In the genomic region with DNA sequence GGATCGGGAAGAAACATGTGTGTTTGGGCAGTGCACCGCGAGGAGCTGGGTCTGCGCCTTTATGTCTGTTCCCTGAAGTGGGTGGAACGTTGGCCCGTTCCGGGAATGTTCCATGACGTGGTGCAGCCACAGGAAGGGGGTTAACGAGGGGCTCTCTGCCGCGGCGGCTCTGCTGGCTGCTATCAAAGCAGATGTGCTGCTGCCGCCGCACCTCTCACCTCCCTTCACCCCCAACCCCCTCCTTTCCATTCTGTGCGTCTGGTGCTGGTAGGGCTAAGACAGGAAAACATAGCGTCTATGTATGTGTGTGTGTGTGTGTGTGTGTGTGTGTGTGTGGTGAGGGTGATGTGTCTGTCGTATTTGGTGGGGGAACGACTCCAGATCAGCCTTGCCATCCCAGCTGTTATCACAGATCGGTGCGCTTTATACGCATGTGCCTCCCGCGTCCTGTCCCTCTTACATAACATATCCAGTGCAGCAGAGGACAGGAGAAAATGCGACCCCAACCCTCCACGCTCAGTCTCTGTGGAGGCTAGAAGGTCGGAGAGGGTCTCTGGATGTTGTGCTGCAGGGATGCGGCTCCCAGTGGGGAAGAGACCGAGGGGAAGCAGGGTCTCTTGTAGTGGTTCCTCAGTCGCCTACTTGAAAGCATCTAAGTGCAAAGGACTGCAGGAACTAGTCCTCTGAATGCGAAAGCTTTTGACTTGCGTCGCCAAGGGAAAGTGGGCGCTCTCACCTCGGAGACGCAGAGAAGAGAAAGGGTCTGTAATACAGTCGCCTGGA, we compare ENCODE assay signal across 8 mouse cellular contexts. TPM values are rescaled to one million over a fixed set of nuclear protein-coding genes. Genes with fewer than 3 reads are reported as not detected.
A peak's percentile ranks its signal among the peaks of the same experiment; 100 is the strongest.
DNase-seq lines count a peak whose midpoint lies in the region; ATAC-seq and TF ChIP-seq lines count a peak whose summit lies in the region.

No protein-coding gene starts in this region.

- no peaks in the 10 kb centered on the region for H3K4me1 ChIP-seq in hindbrain, postnatal 0 days (ENCODE audit: insufficient read depth, low read length)

- no peaks in the 10 kb centered on the region for H3K27me3 ChIP-seq in hindbrain, postnatal 0 days (ENCODE audit: insufficient read depth, low read length)

- no peaks in the 10 kb centered on the region for H3K36me3 ChIP-seq in hindbrain, postnatal 0 days (ENCODE audit: insufficient read depth, low read length)

- intact Hi-C loops in left cerebral cortex, adult 2 months (cut with DNase I), result loop anchor here (1.0 to 10.0 kb wide), 8 partner anchors 91 to 423 kb away; a partner anchor contains a TSS

- 0% methylated on average over 36 of the region's 36 CpGs for WGBS in hindbrain, postnatal 0 days

- peak overlapping the region; percentile 99 for H3K27ac ChIP-seq in hindbrain, postnatal 0 days
- peak overlapping the region; percentile 100 for H3K27ac ChIP-seq in left cerebral cortex, adult 2 months

- TF ChIP-seq CTCF in hindbrain, postnatal 0 days (IDR thresholded peaks at IDR 0.05; ENCODE audit: low read depth), result no peak
- no peak for TF ChIP-seq CTCF in left cerebral cortex, adult 2 months (IDR thresholded peaks at IDR 0.05)

- peak; percentile 72 for DNase-seq in R1 (ENCODE audit: low read depth, low spot score)
- DNase-seq in cerebellum, postnatal 36 days, result peak; percentile 62 to 77
- peak; percentile 71 to 82 for DNase-seq in gastrocnemius, adult 8-10 months (ENCODE audit: low spot score in 2 of 2)
- peak; percentile 87 for DNase-seq in hindbrain, postnatal 0 days (ENCODE audit: low spot score)
- DNase-seq in left cerebral cortex, adult 2 months (ENCODE audit: extremely low spot score in 1 of 2, low spot score in 2 of 2), result peak; percentile 71 to 77
- peak; percentile 89 to 93 for DNase-seq in lung, postnatal 4 days
- peak; percentile 89 for DNase-seq in retina, postnatal 1 day
- peak; percentile 91 to 96 for DNase-seq in thymus, postnatal 36 days

- ATAC-seq in hindbrain, postnatal 0 days, result peak; percentile 77

- peak overlapping the region; percentile 95 for H3K4me3 ChIP-seq in hindbrain, postnatal 0 days (ENCODE audit: low read length)
- H3K4me3 ChIP-seq in left cerebral cortex, adult 2 months, result peak overlapping the region; percentile 86

- peak overlapping the region; percentile 99 for H3K4me2 ChIP-seq in hindbrain, postnatal 0 days (ENCODE audit: low read depth, low read length)

- H3K9me3 ChIP-seq in hindbrain, postnatal 0 days (ENCODE audit: low read length), result no peaks in the 10 kb centered on the region

- peak overlapping the region; percentile 91 for H3K9ac ChIP-seq in hindbrain, postnatal 0 days (replicated peaks; ENCODE audit: low read length)

RNA-seq across cellular contexts. Expression of a gene that starts 1.8 kb away (rescaled TPM):
- total RNA-seq in gastrocnemius, adult 8-10 months (2022), result 10 to 100 TPM; 41.4 to 60.4 (median 54.1) TPM
- total RNA-seq in hindbrain, postnatal 0 days (2014; rRNA removed), result 43.5 and 45.8 TPM in 2 replicates
- 11.8 and 13.6 TPM in 2 replicates for polyA plus RNA-seq in hindbrain, postnatal 0 days (2015; fragmentation: Nextera tagmentation; extraction: Ambion mirVana)
- total RNA-seq in left cerebral cortex, adult 2 months (2021), result 100 to 1,000 TPM; 252 to 263 TPM

Comparison
In these comparisons a context has a peak if more than half of its experiments do, and no peak if none do; other contexts are left out.
1. Peak in every context shown above with its lines: DNase-seq, ATAC-seq, H3K4me3 ChIP-seq and H3K27ac ChIP-seq.